Mouse (Mus musculus) bone marrow, adult 2 months (tissue): ENCODE data around the gene Pln.

Experiments used
- CTCF ChIP-seq: fragments of 200-500 bp; IDR thresholded peaks from 2 replicates; pipeline ENCODE4 v1.5.1; 2011; ENCODE audit warnings: low read length, control low read depth; ENCODE audit not compliant: control insufficient read depth, insufficient read depth
- POLR2A ChIP-seq: fragments of 200-500 bp; IDR thresholded peaks from 2 replicates; pipeline ENCODE4 v1.6.1; 2011; ENCODE audit warnings: low read depth, mild to moderate bottlenecking, control low read depth, low read length, borderline replicate concordance; ENCODE audit not compliant: control insufficient read depth

DNA sequence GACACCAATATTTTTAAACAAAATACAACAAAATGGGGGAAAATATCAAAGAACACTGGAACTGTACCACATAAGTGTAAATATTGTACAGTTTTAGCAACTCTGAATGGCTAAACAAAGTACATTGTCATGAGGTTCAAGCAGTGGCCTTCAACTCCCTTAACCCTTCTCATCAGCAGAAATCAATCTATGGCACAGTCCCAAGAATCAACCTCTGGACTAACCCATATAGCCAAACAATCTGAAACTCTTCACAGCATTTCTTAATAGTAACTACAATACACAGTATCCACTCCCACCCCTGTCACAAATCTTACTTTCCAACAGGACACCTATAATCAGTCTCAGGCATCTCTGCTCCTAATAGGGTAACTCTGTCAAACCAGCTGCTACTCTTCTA is 26.8 kb downstream of the Pln start:
- no peak for TF ChIP-seq POLR2A
- TF ChIP-seq CTCF = no peak
